Mouse (Mus musculus) intestine, embryonic 14.5 days (tissue): ENCODE data around the gene Znhit6. TPM values are rescaled to one million over a fixed set of nuclear protein-coding genes. Genes with fewer than 3 reads are reported as not detected.

ENCODE experiments used
- ATAC-seq: fragments of 200-750 bp; cut with Nextera tagmentation; replicated peaks from 2 replicates; pipeline ENCODE4 v1.8.0; 2017; ENCODE audit warnings: low read depth, moderate number of reproducible peaks, moderate TSS enrichment, moderate library complexity; ENCODE audit not compliant: low FRiP score, low TSS enrichment
- DNase-seq: peaks from one replicate; pipeline ENCODE4 v3.0.0-alpha.2; 2018; ENCODE audit warnings: low spot score
- H3K27ac ChIP-seq: fragments of 300-500 bp; sonication (generic); 2 replicates; pipeline ENCODE4 v1.5.1; 2014; ENCODE audit warnings: low read depth, mild to moderate bottlenecking, control low read depth
- H3K27me3 ChIP-seq: fragments of 300-500 bp; sonication (generic); replicated peaks from 2 replicates; pipeline ENCODE4 v1.6.1; 2014; ENCODE audit warnings: low read length, control low read depth; ENCODE audit not compliant: control insufficient read depth, insufficient read depth
- H3K36me3 ChIP-seq: fragments of 300-500 bp; sonication (generic); 2 replicates; pipeline ENCODE4 v1.6.1; 2014; ENCODE audit warnings: low read length, control low read depth; ENCODE audit not compliant: control insufficient read depth, insufficient read depth
- H3K4me1 ChIP-seq: fragments of 300-500 bp; sonication (generic); replicated peaks from 2 replicates; pipeline ENCODE4 v1.6.1; 2014; ENCODE audit warnings: low read length, control low read depth, mixed read lengths; ENCODE audit not compliant: control insufficient read depth, insufficient read depth
- H3K4me2 ChIP-seq: fragments of 300-500 bp; sonication (generic); 2 replicates; pipeline ENCODE4 v1.6.1; 2014; ENCODE audit warnings: low read length
- H3K4me3 ChIP-seq: fragments of 300-500 bp; sonication (generic); 2 replicates; pipeline ENCODE4 v1.5.1; 2014; ENCODE audit warnings: low read depth, low read length, control low read depth, mixed read lengths
- H3K9ac ChIP-seq: fragments of 300-500 bp; sonication (generic); 2 replicates; pipeline ENCODE4 v1.6.1; 2014; ENCODE audit warnings: mild to moderate bottlenecking, low read length
- H3K9me3 ChIP-seq: fragments of 300-500 bp; sonication (generic); 2 replicates; pipeline ENCODE4 v1.6.1; 2016; ENCODE audit warnings: low read length, control low read depth; ENCODE audit not compliant: control insufficient read depth
- WGBS: fragments of 180-500 bp; shearing (Covaris S2); extraction: QIAGEN DNeasy Blood & Tissue Kit; methylation state at CpG from one replicate; pipeline ENCODE4 v1.1.7; 2014; 5-methylcytosine and 5-hydroxymethylcytosine counted together
- polyA plus RNA-seq: library from polyadenylated mRNA; unstranded; fragments of >200 nt; fragmentation: Nextera tagmentation; extraction: Ambion mirVana; gene quantifications from 2 replicates; pipeline ENCODE4 v1.2.1, GENCODE M21; 2014

The Znhit6 gene
- polyA plus RNA-seq = 29.3 and 32.5 TPM in 2 replicates

GRCm38 (mm10) chr3:145575743-145576481 lies at the start of gene Znhit6:
Znhit6 (plus strand) TSS chr3:145576205.
- H3K36me3 ChIP-seq = peaks cover 27% of the 10 kb centered on the region
- peak; percentile 91 for ATAC-seq
- peak within 1 kb of the TSS; percentile 94 for H3K4me2 ChIP-seq
- peak within 1 kb of the TSS; percentile 97 for H3K4me3 ChIP-seq
- peaks cover 10% of the 10 kb centered on the region for H3K4me1 ChIP-seq
- H3K9me3 ChIP-seq = no peaks in the 10 kb centered on the region
- WGBS = 5% methylated on average over 37 of the region's 37 CpGs
- H3K27me3 ChIP-seq = no peaks in the 10 kb centered on the region
- peak; percentile 94 for DNase-seq
- H3K9ac ChIP-seq = peak within 1 kb of the TSS; percentile 61
- peak within 1 kb of the TSS; percentile 59; the same call in 1 of the 2 replicates for H3K27ac ChIP-seq

- no peak overlapping the region for H3K27ac ChIP-seq
- no peak overlapping the region for H3K4me2 ChIP-seq
- no peaks in the 10 kb centered on the region for H3K36me3 ChIP-seq
- no peaks in the 10 kb centered on the region for H3K4me1 ChIP-seq
- H3K9ac ChIP-seq = no peak overlapping the region
- DNase-seq = no peak
- H3K4me3 ChIP-seq = no peak overlapping the region
- no peaks in the 10 kb centered on the region for H3K9me3 ChIP-seq
- no peaks in the 10 kb centered on the region for H3K27me3 ChIP-seq
- 96% methylated on average over 1 of the region's 1 CpGs for WGBS
- no peak for ATAC-seq
These were observed 38.1 kb upstream of the Znhit6 start for GRCm38 (mm10) chr3:145537870-145538269.

GRCm38 (mm10) chr3:145548441-145549415 lies 27.3 kb upstream of the Znhit6 start:
- WGBS = 75% methylated on average over 10 of the region's 10 CpGs
- no peaks in the 10 kb centered on the region for H3K36me3 ChIP-seq
- H3K27ac ChIP-seq = no peak overlapping the region
- no peak overlapping the region for H3K9ac ChIP-seq
- no peak overlapping the region for H3K4me3 ChIP-seq
- no peak overlapping the region for H3K4me2 ChIP-seq
- H3K9me3 ChIP-seq = no peaks in the 10 kb centered on the region
- H3K27me3 ChIP-seq = no peaks in the 10 kb centered on the region
- DNase-seq (no peak), ATAC-seq (no peak)
- H3K4me1 ChIP-seq = no peaks in the 10 kb centered on the region

GRCm38 (mm10) chr3:145550216-145550615 lies 25.8 kb upstream of the Znhit6 start:
- Histone ChIP-seq H3K4me3 (no peak overlapping the region), H3K36me3 (no peaks in the 10 kb centered on the region), H3K9me3 (no peaks in the 10 kb centered on the region), H3K9ac (no peak overlapping the region), H3K27me3 (no peaks in the 10 kb centered on the region), H3K27ac (no peak overlapping the region), H3K4me2 (no peak overlapping the region), H3K4me1 (no peaks in the 10 kb centered on the region)
- no peak for DNase-seq
- WGBS = 82% methylated on average over 3 of the region's 3 CpGs
- ATAC-seq = no peak

- no peak overlapping the region for H3K4me2 ChIP-seq
- no peak overlapping the region for H3K9ac ChIP-seq
- DNase-seq (no peak), ATAC-seq (no peak)
- H3K27ac ChIP-seq = no peak overlapping the region
- no peaks in the 10 kb centered on the region for H3K4me1 ChIP-seq
- WGBS = 80% methylated on average over 2 of the region's 2 CpGs
- no peaks in the 10 kb centered on the region for H3K27me3 ChIP-seq
- no peaks in the 10 kb centered on the region for H3K36me3 ChIP-seq
- no peak overlapping the region for H3K4me3 ChIP-seq
- H3K9me3 ChIP-seq = no peaks in the 10 kb centered on the region
These were observed 21.6 kb upstream of the Znhit6 start for GRCm38 (mm10) chr3:145554388-145554787.

GRCm38 (mm10) chr3:145556206-145556605 lies 19.8 kb upstream of the Znhit6 start:
- Histone ChIP-seq H3K36me3 (no peaks in the 10 kb centered on the region), H3K27me3 (no peaks in the 10 kb centered on the region), H3K4me1 (no peaks in the 10 kb centered on the region), H3K4me3 (no peak overlapping the region), H3K27ac (no peak overlapping the region), H3K9me3 (no peaks in the 10 kb centered on the region), H3K9ac (no peak overlapping the region), H3K4me2 (no peak overlapping the region)
- ATAC-seq = no peak
- no peak for DNase-seq
- WGBS = 85% methylated on average over 10 of the region's 10 CpGs

DNA sequence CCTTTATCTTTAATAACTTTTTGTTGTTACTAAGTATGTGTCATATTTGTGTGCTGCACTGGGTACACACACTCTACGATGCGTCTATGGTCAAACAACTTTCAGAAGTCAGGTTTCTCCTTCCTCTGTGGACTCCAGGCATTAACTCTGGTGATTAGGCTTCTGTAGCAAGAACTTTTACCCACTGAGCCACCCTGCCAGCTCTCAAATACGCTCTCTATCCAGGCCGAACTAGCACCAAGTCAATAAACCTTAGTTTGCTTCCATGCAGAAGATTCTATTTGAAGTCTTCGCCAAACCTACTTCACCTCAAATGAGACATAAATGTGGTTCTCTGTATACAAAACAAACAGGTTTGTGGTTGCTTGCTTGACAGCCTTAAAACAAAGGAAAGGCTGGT lies 16.3 kb upstream of the Znhit6 start:
- 94% methylated on average over 5 of the region's 5 CpGs for WGBS
- Histone ChIP-seq H3K27ac (no peak overlapping the region), H3K4me1 (no peaks in the 10 kb centered on the region), H3K4me2 (no peak overlapping the region), H3K9me3 (peaks cover 10% of the 10 kb centered on the region), H3K9ac (no peak overlapping the region), H3K27me3 (no peaks in the 10 kb centered on the region), H3K36me3 (no peaks in the 10 kb centered on the region), H3K4me3 (no peak overlapping the region)
- no peak for ATAC-seq
- no peak for DNase-seq

GRCm38 (mm10) chr3:145560117-145560516 lies 15.9 kb upstream of the Znhit6 start:
- DNase-seq (no peak), ATAC-seq (no peak)
- Histone ChIP-seq H3K4me1 (no peaks in the 10 kb centered on the region), H3K9ac (no peak overlapping the region), H3K4me2 (no peak overlapping the region), H3K27ac (no peak overlapping the region), H3K27me3 (no peaks in the 10 kb centered on the region), H3K9me3 (peaks cover 10% of the 10 kb centered on the region), H3K36me3 (no peaks in the 10 kb centered on the region), H3K4me3 (no peak overlapping the region)
- WGBS = 84% methylated on average over 4 of the region's 4 CpGs
